In the genomic region with DNA sequence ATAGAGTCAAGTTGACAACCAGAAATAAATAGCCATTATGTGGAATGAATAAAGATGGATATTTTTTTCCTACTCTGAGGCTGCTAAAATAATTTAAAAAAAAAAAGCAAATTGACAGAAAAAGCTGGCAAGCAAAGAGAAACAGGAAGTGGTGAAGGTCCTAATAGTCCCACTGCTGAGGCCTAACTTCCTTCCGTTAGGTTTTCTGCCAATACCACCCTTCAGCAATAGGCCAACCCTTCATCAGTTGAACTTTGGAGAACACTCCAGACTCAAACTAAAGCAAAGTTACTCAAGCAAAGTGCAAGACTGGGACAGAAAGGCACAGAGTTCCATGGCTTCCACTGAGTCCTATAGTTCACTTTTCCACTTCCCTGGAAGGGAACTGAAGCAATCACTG, we compare ENCODE assay signal across 33 mouse cellular contexts.
"Had no signal": no experiment of that assay in that cellular context is flagged by ENCODE, and none has a peak within 500 bp of the region (broad histone marks: within the 10 kb centered on the region; RNA-seq: fewer than 3 reads in every experiment).

No protein-coding gene starts in this region.

- H3K27ac ChIP-seq: limb, embryonic 10.5 days; limb, embryonic 12.5 days; limb, embryonic 13.5 days; limb, embryonic 15.5 days; liver, embryonic 12.5 days; liver, embryonic 13.5 days; liver, embryonic 14.5 days; liver, embryonic 15.5 days; lung, embryonic 15.5 days; macrophage; midbrain, embryonic 10.5 days; midbrain, embryonic 12.5 days; midbrain, embryonic 13.5 days; midbrain, embryonic 15.5 days; neural tube, embryonic 12.5 days; neural tube, embryonic 13.5 days had no signal

- H3K9me3 ChIP-seq: limb, embryonic 10.5 days; limb, embryonic 12.5 days; limb, embryonic 13.5 days; limb, embryonic 15.5 days; liver, embryonic 12.5 days; liver, embryonic 13.5 days; liver, embryonic 15.5 days; lung, embryonic 15.5 days; megakaryocyte, embryonic 14.5 days; midbrain, embryonic 10.5 days; midbrain, embryonic 12.5 days; midbrain, embryonic 13.5 days; midbrain, embryonic 15.5 days; neural tube, embryonic 12.5 days; neural tube, embryonic 13.5 days had no signal

- ATAC-seq: liver, embryonic 12.5 days; liver, postnatal 0 days; lung, postnatal 0 days; midbrain, embryonic 16.5 days had no signal

- H3K36me3 ChIP-seq: limb, embryonic 10.5 days; limb, embryonic 12.5 days; limb, embryonic 13.5 days; limb, embryonic 15.5 days; liver, embryonic 12.5 days; liver, embryonic 13.5 days; liver, embryonic 15.5 days; lung, embryonic 15.5 days; midbrain, embryonic 10.5 days; midbrain, embryonic 12.5 days; midbrain, embryonic 13.5 days; midbrain, embryonic 15.5 days; neural tube, embryonic 12.5 days; neural tube, embryonic 13.5 days had no signal

- DNase-seq: left cerebral cortex, postnatal 4 days; liver; liver, embryonic 13.5 days; liver, postnatal 0 days; lung, adult 18-20 months; lung, adult 2 months; lung, embryonic 14.5 days; lung, postnatal 10 days; lung, postnatal 14 days; lung, postnatal 36 days; lung, postnatal 4 days; midbrain, embryonic 14.5 days had no signal

- H3K9ac ChIP-seq: limb, embryonic 12.5 days; limb, embryonic 13.5 days; limb, embryonic 15.5 days; liver, embryonic 12.5 days; liver, embryonic 13.5 days; liver, embryonic 14.5 days; liver, embryonic 15.5 days; liver, postnatal 0 days; lung, embryonic 14.5 days; lung, embryonic 15.5 days; midbrain, embryonic 12.5 days; midbrain, embryonic 13.5 days; midbrain, embryonic 15.5 days; neural tube, embryonic 12.5 days; neural tube, embryonic 13.5 days had no signal

- H3K4me3 ChIP-seq: limb, embryonic 10.5 days; limb, embryonic 12.5 days; limb, embryonic 13.5 days; limb, embryonic 15.5 days; liver, embryonic 12.5 days; liver, embryonic 13.5 days; liver, embryonic 15.5 days; lung, embryonic 15.5 days; megakaryocyte, embryonic 14.5 days; midbrain, embryonic 10.5 days; midbrain, embryonic 12.5 days; midbrain, embryonic 13.5 days; midbrain, embryonic 15.5 days; myocyte; neural tube, embryonic 12.5 days; neural tube, embryonic 13.5 days had no signal

- H3K27me3 ChIP-seq: limb, embryonic 12.5 days; limb, embryonic 13.5 days; limb, embryonic 15.5 days; liver, embryonic 12.5 days; liver, embryonic 13.5 days; liver, embryonic 15.5 days; lung, embryonic 15.5 days; megakaryocyte, embryonic 14.5 days; midbrain, embryonic 12.5 days; midbrain, embryonic 13.5 days; midbrain, embryonic 15.5 days; neural tube, embryonic 12.5 days; neural tube, embryonic 13.5 days had no signal

- H3K4me2 ChIP-seq: limb, embryonic 12.5 days; limb, embryonic 13.5 days; limb, embryonic 15.5 days; liver, embryonic 11.5 days; liver, embryonic 12.5 days; liver, embryonic 13.5 days; liver, embryonic 15.5 days; lung, embryonic 14.5 days; lung, embryonic 15.5 days; midbrain, embryonic 11.5 days; midbrain, embryonic 12.5 days; midbrain, embryonic 13.5 days; midbrain, embryonic 15.5 days; neural tube, embryonic 12.5 days; neural tube, embryonic 13.5 days had no signal

- H3K4me1 ChIP-seq: limb, embryonic 10.5 days; limb, embryonic 12.5 days; limb, embryonic 13.5 days; limb, embryonic 15.5 days; liver, embryonic 12.5 days; liver, embryonic 13.5 days; liver, embryonic 15.5 days; lung, embryonic 15.5 days; megakaryocyte, embryonic 14.5 days; midbrain, embryonic 10.5 days; midbrain, embryonic 12.5 days; midbrain, embryonic 13.5 days; midbrain, embryonic 15.5 days; neural tube, embryonic 12.5 days; neural tube, embryonic 13.5 days had no signal
